Mouse (Mus musculus) lung, postnatal 0 days (tissue): ENCODE results near the gene Rgs6. TPM values are rescaled to one million over a fixed set of nuclear protein-coding genes. Genes with fewer than 3 reads are reported as not detected.

Experiments
- ATAC-seq: fragments of 200-750 bp; cut with Nextera tagmentation; 2 replicates; pipeline ENCODE4 v1.8.0; 2017; ENCODE audit warnings: moderate library complexity
- DNase-seq: peaks from one replicate; pipeline ENCODE4 v3.0.0-alpha.2; 2016; ENCODE audit warnings: low spot score
- H3K27ac ChIP-seq: fragments of 300-500 bp; sonication (generic); 2 replicates; pipeline ENCODE4 v1.5.1; 2014; ENCODE audit warnings: antibody characterized with exemption, mild to moderate bottlenecking, low read length, mixed read lengths
- H3K27me3 ChIP-seq: fragments of 300-500 bp; sonication (generic); replicated peaks from 2 replicates; pipeline ENCODE4 v1.6.1; 2014; ENCODE audit warnings: low read length, mixed read lengths; ENCODE audit not compliant: insufficient read depth
- H3K36me3 ChIP-seq: fragments of 300-500 bp; sonication (generic); 2 replicates; pipeline ENCODE4 v1.6.1; 2014; ENCODE audit warnings: low read length, mixed read lengths; ENCODE audit not compliant: insufficient read depth
- H3K4me1 ChIP-seq: fragments of 300-500 bp; sonication (generic); 2 replicates; pipeline ENCODE4 v1.6.1; 2014; ENCODE audit warnings: antibody characterized with exemption, low read depth, low read length, mixed read lengths; ENCODE audit not compliant: insufficient read depth
- H3K4me2 ChIP-seq: fragments of 300-500 bp; sonication (generic); replicated peaks from 2 replicates; pipeline ENCODE4 v1.6.1; 2014; ENCODE audit warnings: low read depth, mild to moderate bottlenecking, low read length, moderate library complexity, mixed read lengths
- H3K4me3 ChIP-seq: fragments of 300-500 bp; sonication (generic); 2 replicates; pipeline ENCODE4 v1.5.1; 2014; ENCODE audit warnings: low read depth, low read length
- H3K9ac ChIP-seq: fragments of 300-500 bp; sonication (generic); replicated peaks from 2 replicates; pipeline ENCODE4 v1.6.1; 2014; ENCODE audit warnings: low read depth, mild to moderate bottlenecking
- H3K9me3 ChIP-seq: fragments of 300-500 bp; sonication (generic); 2 replicates; pipeline ENCODE4 v1.6.1; 2016; ENCODE audit warnings: low read length, mixed read lengths
- CTCF ChIP-seq: IDR thresholded peaks from 2 replicates; pipeline ENCODE4 v1.5.1; 2016; ENCODE audit warnings: antibody characterized with exemption, mild to moderate bottlenecking
- EP300 ChIP-seq: IDR thresholded peaks from 2 replicates; pipeline ENCODE4 v1.6.1; 2016; ENCODE audit warnings: antibody characterized with exemption, mild to moderate bottlenecking, control low read depth
- WGBS: fragments of 180-500 bp; shearing (Covaris S2); extraction: QIAGEN DNeasy Blood & Tissue Kit; methylation state at CpG from one replicate; pipeline ENCODE4 v1.1.7; 2014; 5-methylcytosine and 5-hydroxymethylcytosine counted together
- polyA plus RNA-seq: library from polyadenylated mRNA; unstranded; fragments of >200 nt; fragmentation: Nextera tagmentation; extraction: Ambion mirVana; gene quantifications from 2 replicates; pipeline ENCODE4 v1.2.1, GENCODE M21; 2015

Gene Rgs6
- polyA plus RNA-seq, 1 experiment from 2014 or later = 2.6 TPM

DNA sequence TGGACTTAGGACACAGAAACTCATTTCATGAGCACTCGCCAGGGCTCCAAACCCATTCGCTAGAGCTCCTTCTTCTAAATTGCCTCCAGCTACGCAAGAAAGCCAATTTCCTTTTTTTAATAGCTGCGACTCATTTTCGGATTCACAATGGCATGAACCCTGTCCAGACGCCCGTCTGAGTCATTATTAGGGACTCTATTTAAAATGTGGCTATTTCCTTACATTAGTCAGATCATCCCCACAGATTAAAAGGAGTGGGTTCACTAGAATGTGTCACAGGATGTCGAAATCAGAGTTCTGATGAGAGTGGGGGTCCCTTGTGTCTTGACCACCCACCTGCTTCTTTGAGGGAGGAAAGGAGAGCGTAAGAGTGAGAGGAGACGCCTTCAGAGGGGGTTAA is 112.1 kb downstream of the Rgs6 start:
- WGBS = 84% methylated on average over 10 of the region's 10 CpGs
- no peak for ATAC-seq

GRCm38 (mm10) chr12:82700840-82701239 is 112.7 kb downstream of the Rgs6 start:
- TF ChIP-seq CTCF (peak; percentile 75), EP300 (no peak)
- 45% methylated on average over 5 of the region's 5 CpGs for WGBS
- Histone ChIP-seq H3K27ac (no peak overlapping the region), H3K4me2 (no peak overlapping the region), H3K4me3 (no peak overlapping the region), H3K9me3 (no peaks in the 10 kb centered on the region), H3K27me3 (no peaks in the 10 kb centered on the region), H3K36me3 (no peaks in the 10 kb centered on the region), H3K9ac (no peak overlapping the region), H3K4me1 (peaks cover 3% of the 10 kb centered on the region; the same call in 1 of the 2 replicates)
- ATAC-seq (no peak), DNase-seq (peak; percentile 46)

More for the DNA sequence above, 112.1 kb downstream of the Rgs6 start:
- H3K27ac ChIP-seq = no peak overlapping the region
- H3K27me3 ChIP-seq = no peaks in the 10 kb centered on the region
- no peaks in the 10 kb centered on the region for H3K36me3 ChIP-seq
- H3K9ac ChIP-seq = no peak overlapping the region
- no peak for DNase-seq
- peaks cover 3% of the 10 kb centered on the region; the same call in 1 of the 2 replicates for H3K4me1 ChIP-seq
- no peak overlapping the region for H3K4me3 ChIP-seq
- TF ChIP-seq CTCF (no peak), EP300 (no peak)
- no peaks in the 10 kb centered on the region for H3K9me3 ChIP-seq
- H3K4me2 ChIP-seq = no peak overlapping the region

DNA sequence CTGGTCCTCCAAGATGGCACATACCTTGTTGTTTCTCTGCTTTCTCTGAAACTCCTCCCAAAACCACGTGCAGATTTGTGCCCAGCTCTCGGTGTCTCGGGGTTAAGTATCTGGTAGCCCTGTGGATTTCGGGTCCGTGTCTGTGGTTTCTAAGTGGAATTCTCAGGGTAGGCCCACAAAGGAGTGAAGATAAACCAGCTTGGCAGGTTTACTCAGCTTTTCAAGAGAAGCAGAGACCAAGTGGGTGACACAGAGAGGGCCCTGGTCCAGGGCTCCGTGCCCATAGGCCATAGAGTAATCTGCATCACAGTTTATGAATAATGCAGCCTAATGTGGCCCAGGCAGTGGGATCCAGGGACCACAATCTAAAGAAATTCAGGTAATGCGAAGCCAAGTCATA is 113.3 kb downstream of the Rgs6 start:
- ATAC-seq = peak; percentile 87
- Histone ChIP-seq H3K9ac (no peak overlapping the region), H3K4me1 (peaks cover 3% of the 10 kb centered on the region; the same call in 1 of the 2 replicates), H3K4me2 (no peak overlapping the region), H3K9me3 (no peaks in the 10 kb centered on the region), H3K4me3 (no peak overlapping the region), H3K27me3 (no peaks in the 10 kb centered on the region), H3K27ac (no peak overlapping the region), H3K36me3 (no peaks in the 10 kb centered on the region)
- no peak for TF ChIP-seq EP300
- no peak for TF ChIP-seq CTCF
- 63% methylated on average over 7 of the region's 7 CpGs for WGBS
- peak; percentile 73 for DNase-seq

DNA sequence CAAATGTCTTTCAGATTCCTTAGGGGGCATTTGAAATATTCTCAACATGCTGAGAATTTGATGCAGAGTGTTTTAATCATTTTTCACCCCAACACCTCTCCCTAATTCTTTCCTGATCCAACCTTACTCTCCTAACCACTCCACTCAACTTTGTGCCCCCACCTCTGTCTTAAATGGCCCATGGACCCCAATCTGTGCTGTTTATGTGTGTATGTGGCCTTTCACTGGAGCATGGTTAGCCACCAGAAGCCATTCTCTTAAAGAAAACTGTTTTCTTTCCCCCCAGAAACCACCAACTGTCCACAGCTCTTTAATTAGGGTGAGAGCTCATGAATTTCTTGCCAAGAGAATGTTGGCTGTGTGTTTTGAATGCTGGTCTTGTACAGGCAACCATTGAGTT is 122.3 kb downstream of the Rgs6 start:
- H3K4me2 ChIP-seq = no peak overlapping the region
- H3K9ac ChIP-seq = no peak overlapping the region
- TF ChIP-seq EP300 (no peak), CTCF (no peak)
- no peaks in the 10 kb centered on the region for H3K4me1 ChIP-seq
- no peak overlapping the region for H3K27ac ChIP-seq
- H3K36me3 ChIP-seq = no peaks in the 10 kb centered on the region
- H3K9me3 ChIP-seq = no peaks in the 10 kb centered on the region
- ATAC-seq (no peak), DNase-seq (no peak)
- H3K4me3 ChIP-seq = no peak overlapping the region
- no peaks in the 10 kb centered on the region for H3K27me3 ChIP-seq

DNA sequence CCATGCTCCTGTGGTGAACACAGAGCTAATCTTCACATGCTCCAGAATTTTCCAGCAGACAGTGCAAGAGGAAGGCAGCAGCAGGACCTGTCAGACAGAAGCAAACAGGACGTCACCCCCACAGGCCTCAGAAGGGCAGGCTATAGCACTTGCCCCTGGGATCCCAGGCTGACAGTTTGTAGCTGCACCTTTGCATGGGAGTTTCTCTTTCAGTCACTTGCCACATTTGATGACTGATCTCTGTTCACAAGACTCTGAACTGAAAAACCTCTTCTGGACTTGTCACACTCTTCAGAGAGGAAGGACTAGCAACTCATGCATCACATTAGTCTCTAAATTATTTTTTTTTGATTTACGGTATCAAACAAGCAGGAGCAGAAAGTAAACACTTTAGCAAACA is 126.2 kb downstream of the Rgs6 start:
- ATAC-seq = no peak
- no peak for DNase-seq
- no peak overlapping the region for H3K4me3 ChIP-seq
- no peaks in the 10 kb centered on the region for H3K27me3 ChIP-seq
- H3K4me1 ChIP-seq = no peaks in the 10 kb centered on the region
- no peak overlapping the region for H3K27ac ChIP-seq
- H3K9ac ChIP-seq = no peak overlapping the region
- no peaks in the 10 kb centered on the region for H3K36me3 ChIP-seq
- no peak overlapping the region for H3K4me2 ChIP-seq
- TF ChIP-seq EP300 = no peak
- no peak for TF ChIP-seq CTCF
- WGBS = 43% methylated on average over 2 of the region's 2 CpGs
- no peaks in the 10 kb centered on the region for H3K9me3 ChIP-seq

- DNase-seq (no peak), ATAC-seq (no peak)
- H3K27ac ChIP-seq = no peak overlapping the region
- H3K4me2 ChIP-seq = no peak overlapping the region
- no peaks in the 10 kb centered on the region for H3K27me3 ChIP-seq
- no peaks in the 10 kb centered on the region for H3K36me3 ChIP-seq
- TF ChIP-seq EP300 = no peak
- TF ChIP-seq CTCF = no peak
- H3K9me3 ChIP-seq = no peaks in the 10 kb centered on the region
- no peaks in the 10 kb centered on the region for H3K4me1 ChIP-seq
- WGBS = 77% methylated on average over 8 of the region's 8 CpGs
- no peak overlapping the region for H3K9ac ChIP-seq
- H3K4me3 ChIP-seq = no peak overlapping the region
Measured at GRCm38 (mm10) chr12:82723017-82723540, 135.0 kb downstream of the Rgs6 start.

- H3K36me3 ChIP-seq = no peaks in the 10 kb centered on the region
- DNase-seq (no peak), ATAC-seq (no peak)
- no peak overlapping the region for H3K4me2 ChIP-seq
- H3K9ac ChIP-seq = no peak overlapping the region
- H3K4me3 ChIP-seq = no peak overlapping the region
- H3K4me1 ChIP-seq = no peaks in the 10 kb centered on the region
- 66% methylated on average over 4 of the region's 4 CpGs for WGBS
- TF ChIP-seq CTCF (no peak), EP300 (no peak)
- no peak overlapping the region for H3K27ac ChIP-seq
- no peaks in the 10 kb centered on the region for H3K9me3 ChIP-seq
- H3K27me3 ChIP-seq = no peaks in the 10 kb centered on the region
Measured at GRCm38 (mm10) chr12:82726255-82726654, 138.2 kb downstream of the Rgs6 start.
